Mouse (Mus musculus): Measurements from ENCODE around the gene Gm20431. TPM values are rescaled to one million over a fixed set of nuclear protein-coding genes. Genes with fewer than 3 reads are reported as not detected.

Gm20431 gene
- polyA plus RNA-seq, 1 experiment from 2014 or later, result 8.4 TPM

DNA sequence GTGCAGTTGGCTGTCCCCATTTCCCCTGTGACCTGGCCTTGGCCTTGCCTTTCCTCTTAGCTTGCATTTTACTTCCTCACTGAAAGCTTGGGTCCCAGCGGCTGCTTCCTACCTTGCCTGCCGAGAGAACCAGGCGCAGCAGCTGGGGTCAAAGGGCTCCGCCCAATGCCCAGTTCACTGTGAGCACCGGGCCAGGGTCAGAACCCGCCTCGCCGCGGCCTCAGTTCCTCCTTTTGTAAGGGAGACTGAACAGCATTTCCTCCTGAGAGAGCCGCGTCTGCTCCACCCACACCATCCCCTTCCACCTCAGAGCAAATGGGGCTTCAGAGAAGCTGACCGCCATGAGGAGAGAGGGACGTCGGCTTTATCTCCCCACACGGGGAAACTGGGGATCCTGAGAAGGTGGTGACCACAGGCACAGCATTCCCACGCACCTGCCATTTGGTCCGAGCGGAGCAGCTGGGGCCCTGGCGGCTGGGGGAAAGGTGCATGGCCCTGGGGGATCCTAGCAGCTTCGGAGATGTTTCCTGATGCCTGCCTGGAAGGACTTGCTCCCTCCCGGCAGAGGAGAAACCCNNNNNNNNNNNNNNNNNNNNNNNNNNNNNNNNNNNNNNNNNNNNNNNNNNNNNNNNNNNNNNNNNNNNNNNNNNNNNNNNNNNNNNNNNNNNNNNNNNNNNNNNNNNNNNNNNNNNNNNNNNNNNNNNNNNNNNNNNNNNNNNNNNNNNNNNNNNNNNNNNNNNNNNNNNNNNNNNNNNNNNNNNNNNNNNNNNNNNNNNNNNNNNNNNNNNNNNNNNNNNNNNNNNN, 72.3 kb downstream of the Gm20431 start:
- Histone ChIP-seq H3K27me3 (ENCODE audit: control insufficient read depth, insufficient read depth, low read length) (no peaks in the 10 kb centered on the region), H3K4me1 (replicated peaks; ENCODE audit: control insufficient read depth, insufficient read depth, low read length) (peaks cover 4% of the 10 kb centered on the region), H3K36me3 (ENCODE audit: control insufficient read depth, insufficient read depth, low read length) (no peaks in the 10 kb centered on the region), H3K9ac (ENCODE audit: low read depth, low read length) (peak overlapping the region; percentile 38), H3K9me3 (ENCODE audit: control insufficient read depth, low read length) (no peaks in the 10 kb centered on the region), H3K4me3 (ENCODE audit: low read depth, low read length) (no peak overlapping the region), H3K4me2 (replicated peaks; ENCODE audit: low read depth, low read length) (peak overlapping the region; percentile 5; the same call in 1 of the 2 replicates), H3K27ac (ENCODE audit: low read depth, low read length) (peak overlapping the region; percentile 10; the same call in 1 of the 2 replicates)
- WGBS, result 12% methylated on average over 21 of the region's 21 CpGs
- DNase-seq (ENCODE audit: low spot score) (peak; percentile 35), ATAC-seq (ENCODE audit: low FRiP score) (no peak)

DNA sequence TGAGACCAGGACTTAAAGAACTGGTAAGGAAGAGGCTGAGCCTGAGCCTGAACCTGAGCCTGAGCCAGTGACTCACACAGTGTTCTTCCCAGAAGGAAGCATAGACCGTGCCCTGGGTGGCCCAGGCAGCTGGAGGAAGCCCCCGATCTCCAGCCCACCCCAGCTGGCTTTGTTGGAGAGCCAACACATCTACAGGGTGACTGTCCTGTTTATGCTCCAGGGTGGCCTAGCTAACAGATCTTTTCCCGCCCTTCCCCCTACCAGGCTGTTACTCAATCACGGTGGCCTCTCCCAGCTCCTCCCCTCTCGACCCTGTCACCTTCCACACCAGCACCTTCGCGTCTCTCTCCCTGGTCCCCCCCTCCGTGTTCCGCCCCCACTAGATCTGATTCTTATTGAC, 74.3 kb downstream of the Gm20431 start:
- DNase-seq (ENCODE audit: low spot score) (no peak), ATAC-seq (ENCODE audit: low FRiP score) (no peak)
- H3K9ac ChIP-seq (ENCODE audit: low read depth, low read length), result no peak overlapping the region

DNA sequence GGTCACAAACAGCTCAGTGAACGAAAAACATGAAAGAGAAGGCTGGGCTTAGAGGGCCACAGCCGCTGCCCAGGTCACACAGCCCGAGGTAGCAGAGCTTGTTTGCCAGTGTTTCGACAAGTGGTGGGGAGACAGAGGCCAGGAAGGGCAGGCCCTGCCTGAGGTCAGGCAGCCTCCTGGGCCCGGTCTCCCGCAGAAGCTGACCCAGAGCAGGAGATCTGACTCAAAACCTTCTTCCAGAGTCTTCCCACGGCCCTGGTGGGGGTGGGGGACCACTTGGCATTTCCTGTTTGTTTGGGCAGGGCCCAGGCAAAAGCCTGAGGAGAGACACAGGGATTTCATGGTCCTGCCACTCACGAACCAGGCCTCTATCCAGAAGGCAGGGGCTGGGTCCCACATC, 75.3 kb downstream of the Gm20431 start:
- Histone ChIP-seq H3K9ac (ENCODE audit: low read depth, low read length) (no peak overlapping the region), H3K4me2 (replicated peaks; ENCODE audit: low read depth, low read length) (no peak overlapping the region)
- DNase-seq (ENCODE audit: low spot score), result no peak

More for the DNA sequence above, 74.3 kb downstream of the Gm20431 start:
- peaks cover 4% of the 10 kb centered on the region for H3K4me1 ChIP-seq (replicated peaks; ENCODE audit: control insufficient read depth, insufficient read depth, low read length)
- H3K36me3 ChIP-seq (ENCODE audit: control insufficient read depth, insufficient read depth, low read length), result no peaks in the 10 kb centered on the region
- H3K4me3 ChIP-seq (ENCODE audit: low read depth, low read length), result no peak overlapping the region
- no peak overlapping the region for H3K4me2 ChIP-seq (replicated peaks; ENCODE audit: low read depth, low read length)
- 21% methylated on average over 9 of the region's 9 CpGs for WGBS
- H3K9me3 ChIP-seq (ENCODE audit: control insufficient read depth, low read length), result no peaks in the 10 kb centered on the region
- H3K27me3 ChIP-seq (ENCODE audit: control insufficient read depth, insufficient read depth, low read length), result no peaks in the 10 kb centered on the region
- no peak overlapping the region for H3K27ac ChIP-seq (ENCODE audit: low read depth, low read length)

DNA sequence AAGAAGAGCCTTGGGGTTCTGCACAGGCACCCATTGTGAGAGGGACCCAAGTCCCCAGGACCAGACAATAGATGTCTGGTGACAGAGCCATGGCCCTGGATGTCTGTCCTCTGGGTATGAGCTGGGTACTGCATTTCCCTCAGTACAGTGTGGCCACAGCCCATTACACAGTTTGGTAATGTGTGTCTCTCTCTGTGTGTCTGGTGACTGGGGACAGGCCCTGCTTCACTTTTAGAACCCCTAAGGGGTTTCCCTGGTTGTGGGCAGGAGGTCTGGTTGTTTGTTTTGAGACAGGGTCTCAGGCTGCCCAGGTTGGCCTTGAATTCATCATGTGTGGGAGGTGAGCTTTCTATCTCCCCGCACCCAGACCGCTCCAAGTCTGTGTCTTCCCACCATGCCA, 76.0 kb downstream of the Gm20431 start:
- 75% methylated on average over 2 of the region's 2 CpGs for WGBS
- H3K4me1 ChIP-seq (replicated peaks; ENCODE audit: control insufficient read depth, insufficient read depth, low read length), result peaks cover 4% of the 10 kb centered on the region
- H3K27ac ChIP-seq (ENCODE audit: low read depth, low read length), result no peak overlapping the region
- H3K36me3 ChIP-seq (ENCODE audit: control insufficient read depth, insufficient read depth, low read length), result no peaks in the 10 kb centered on the region
- no peak overlapping the region for H3K9ac ChIP-seq (ENCODE audit: low read depth, low read length)
- no peak overlapping the region for H3K4me2 ChIP-seq (replicated peaks; ENCODE audit: low read depth, low read length)
- no peak overlapping the region for H3K4me3 ChIP-seq (ENCODE audit: low read depth, low read length)
- ATAC-seq (ENCODE audit: low FRiP score) (no peak), DNase-seq (ENCODE audit: low spot score) (no peak)
- H3K9me3 ChIP-seq (ENCODE audit: control insufficient read depth, low read length), result no peaks in the 10 kb centered on the region
- H3K27me3 ChIP-seq (ENCODE audit: control insufficient read depth, insufficient read depth, low read length), result no peaks in the 10 kb centered on the region

More for the DNA sequence above, 75.3 kb downstream of the Gm20431 start:
- ATAC-seq (ENCODE audit: low FRiP score), result no peak
- H3K36me3 ChIP-seq (ENCODE audit: control insufficient read depth, insufficient read depth, low read length), result no peaks in the 10 kb centered on the region
- H3K4me1 ChIP-seq (replicated peaks; ENCODE audit: control insufficient read depth, insufficient read depth, low read length), result peaks cover 4% of the 10 kb centered on the region
- H3K4me3 ChIP-seq (ENCODE audit: low read depth, low read length), result no peak overlapping the region
- H3K9me3 ChIP-seq (ENCODE audit: control insufficient read depth, low read length), result no peaks in the 10 kb centered on the region
- H3K27me3 ChIP-seq (ENCODE audit: control insufficient read depth, insufficient read depth, low read length), result no peaks in the 10 kb centered on the region
- WGBS, result 18% methylated on average over 8 of the region's 8 CpGs
- H3K27ac ChIP-seq (ENCODE audit: low read depth, low read length), result peak overlapping the region; percentile 51; the same call in 1 of the 2 replicates

DNA sequence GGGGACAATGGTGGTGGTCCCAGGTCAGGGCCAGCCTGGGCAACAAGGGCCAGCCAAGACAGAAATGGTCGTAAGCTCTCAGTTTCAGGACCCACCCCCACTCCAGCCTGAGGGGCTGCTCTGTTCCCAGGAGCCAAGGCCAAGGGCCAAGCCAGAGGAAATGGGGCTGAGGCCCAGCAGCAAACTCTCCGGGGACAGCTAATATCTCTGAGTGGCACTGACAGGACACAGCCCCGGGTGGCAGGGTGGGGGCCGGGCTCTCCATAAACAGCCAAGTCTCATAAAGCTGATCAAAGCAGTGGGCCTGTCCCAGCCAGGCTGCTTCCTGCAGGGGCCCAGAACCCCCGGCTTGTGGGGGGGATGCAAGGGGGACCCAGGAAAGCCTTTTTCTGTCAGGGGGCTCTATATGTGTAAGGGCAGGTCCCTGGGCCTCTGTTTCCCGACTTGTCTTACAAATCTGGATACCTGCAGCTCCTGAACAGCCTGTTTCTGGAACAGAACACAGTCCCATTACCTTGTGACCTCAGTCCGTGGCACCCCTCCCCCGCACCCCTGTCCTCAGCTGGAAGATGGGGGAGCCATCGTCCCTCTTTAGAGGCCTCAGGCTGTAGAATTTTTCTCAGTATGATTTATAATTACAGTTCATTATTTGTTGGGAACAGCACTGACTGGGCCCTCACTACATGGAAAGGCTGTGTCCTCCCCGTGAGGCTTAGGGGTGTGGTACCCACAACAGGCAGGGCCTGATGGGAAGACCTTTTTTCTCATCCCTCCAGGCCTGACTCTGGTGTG, 77.9 kb downstream of the Gm20431 start:
- WGBS, result 45% methylated on average over 10 of the region's 10 CpGs
- no peak overlapping the region for H3K9ac ChIP-seq (ENCODE audit: low read depth, low read length)
- H3K27ac ChIP-seq (ENCODE audit: low read depth, low read length), result no peak overlapping the region; the same call in 1 of the 2 replicates
- no peak overlapping the region for H3K4me2 ChIP-seq (replicated peaks; ENCODE audit: low read depth, low read length)
- H3K36me3 ChIP-seq (ENCODE audit: control insufficient read depth, insufficient read depth, low read length), result no peaks in the 10 kb centered on the region
- no peaks in the 10 kb centered on the region; the same call in none of the 2 replicates for H3K4me1 ChIP-seq (replicated peaks; ENCODE audit: control insufficient read depth, insufficient read depth, low read length)
- H3K9me3 ChIP-seq (ENCODE audit: control insufficient read depth, low read length), result no peaks in the 10 kb centered on the region
- DNase-seq (ENCODE audit: low spot score), result no peak
- ATAC-seq (ENCODE audit: low FRiP score), result no peak
- H3K27me3 ChIP-seq (ENCODE audit: control insufficient read depth, insufficient read depth, low read length), result no peaks in the 10 kb centered on the region
- no peak overlapping the region for H3K4me3 ChIP-seq (ENCODE audit: low read depth, low read length)

DNA sequence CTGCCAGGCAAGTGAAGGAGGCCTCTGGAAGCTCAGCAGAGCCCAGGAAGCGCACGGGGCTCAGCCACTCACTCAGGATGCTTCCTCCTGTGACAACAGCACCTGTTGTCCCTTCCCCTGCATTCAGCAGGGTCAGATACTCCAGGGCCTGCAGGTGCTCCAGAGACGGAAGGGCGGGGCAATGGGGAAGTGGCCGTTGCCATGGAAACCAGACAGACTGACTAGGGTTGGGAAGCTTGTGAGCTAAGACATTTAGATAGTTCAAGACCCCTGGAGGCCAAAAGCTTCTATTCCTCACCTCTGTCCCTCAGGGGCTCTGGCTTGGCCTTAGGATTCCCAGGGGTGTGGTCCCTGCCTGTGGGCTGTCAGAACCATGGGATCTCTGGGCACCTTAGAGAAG, 82.8 kb downstream of the Gm20431 start:
- Histone ChIP-seq H3K4me1 (replicated peaks; ENCODE audit: control insufficient read depth, insufficient read depth, low read length) (no peaks in the 10 kb centered on the region; the same call in 1 of the 2 replicates), H3K9me3 (ENCODE audit: control insufficient read depth, low read length) (no peaks in the 10 kb centered on the region), H3K36me3 (ENCODE audit: control insufficient read depth, insufficient read depth, low read length) (no peaks in the 10 kb centered on the region), H3K27ac (ENCODE audit: low read depth, low read length) (no peak overlapping the region), H3K4me3 (ENCODE audit: low read depth, low read length) (no peak overlapping the region), H3K4me2 (replicated peaks; ENCODE audit: low read depth, low read length) (no peak overlapping the region), H3K27me3 (ENCODE audit: control insufficient read depth, insufficient read depth, low read length) (no peaks in the 10 kb centered on the region), H3K9ac (ENCODE audit: low read depth, low read length) (no peak overlapping the region)
- ATAC-seq (ENCODE audit: low FRiP score) (no peak), DNase-seq (ENCODE audit: low spot score) (no peak)
- 42% methylated on average over 5 of the region's 5 CpGs for WGBS

DNA sequence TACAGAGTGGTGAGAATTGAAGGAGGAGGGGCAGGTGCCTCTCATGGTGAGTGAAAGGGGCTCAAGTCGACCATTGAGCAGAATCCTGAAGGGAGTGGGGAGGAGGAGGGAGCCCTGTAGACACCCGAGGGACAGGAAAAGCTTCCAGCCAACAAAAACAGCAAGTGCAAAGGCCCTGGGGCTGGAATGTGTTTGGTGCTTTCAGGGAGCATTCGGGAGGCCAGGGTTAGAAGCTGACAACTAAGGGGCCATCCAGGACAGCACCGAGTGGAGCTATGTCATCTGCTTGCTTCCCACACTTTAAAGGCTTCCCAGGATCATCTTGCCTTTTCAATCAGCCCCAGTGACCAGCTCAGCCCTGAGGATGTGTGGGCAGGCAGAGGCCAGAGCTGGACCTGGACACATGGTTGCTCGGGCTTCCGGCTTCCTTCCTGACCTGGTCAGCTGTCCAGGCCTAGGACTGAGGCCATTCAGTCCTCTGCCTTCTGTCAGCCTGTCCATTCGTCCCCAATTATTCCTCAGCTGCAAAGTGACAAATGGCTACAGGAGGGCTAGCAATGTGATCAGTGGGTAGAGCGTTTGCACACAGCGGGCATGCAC, 84.0 kb downstream of the Gm20431 start:
- no peak overlapping the region for H3K4me2 ChIP-seq (replicated peaks; ENCODE audit: low read depth, low read length)
- H3K27me3 ChIP-seq (ENCODE audit: control insufficient read depth, insufficient read depth, low read length), result no peaks in the 10 kb centered on the region
- no peaks in the 10 kb centered on the region for H3K36me3 ChIP-seq (ENCODE audit: control insufficient read depth, insufficient read depth, low read length)
- H3K9me3 ChIP-seq (ENCODE audit: control insufficient read depth, low read length), result no peaks in the 10 kb centered on the region
- no peak for DNase-seq (ENCODE audit: low spot score)
- H3K9ac ChIP-seq (ENCODE audit: low read depth, low read length), result no peak overlapping the region
- 75% methylated on average over 9 of the region's 9 CpGs for WGBS
- H3K4me1 ChIP-seq (replicated peaks; ENCODE audit: control insufficient read depth, insufficient read depth, low read length), result no peaks in the 10 kb centered on the region
- H3K27ac ChIP-seq (ENCODE audit: low read depth, low read length), result no peak overlapping the region
- no peak for ATAC-seq (ENCODE audit: low FRiP score)
- H3K4me3 ChIP-seq (ENCODE audit: low read depth, low read length), result no peak overlapping the region

DNA sequence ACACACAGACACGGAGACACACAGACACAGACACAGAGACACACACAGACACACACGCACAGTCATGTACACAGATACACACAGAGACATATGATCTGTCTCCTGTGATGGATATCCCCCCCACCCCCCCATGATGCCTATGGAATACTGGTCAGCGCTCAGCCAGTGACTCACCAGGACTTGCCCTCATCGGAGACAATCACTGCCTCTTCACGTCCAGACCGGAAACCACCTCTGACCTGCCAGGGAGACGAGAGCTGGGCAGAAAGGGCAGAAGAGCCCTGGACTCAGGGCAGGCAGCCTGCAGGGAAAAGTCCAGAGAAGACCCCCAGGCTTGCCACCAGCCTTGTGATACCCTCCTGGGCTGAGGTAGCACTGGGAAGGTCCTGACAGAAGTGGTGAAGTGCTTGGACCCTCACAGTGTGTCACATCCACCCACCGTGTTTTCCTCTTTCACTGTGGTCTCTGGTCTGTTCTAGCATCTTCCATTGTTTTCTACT, 85.1 kb downstream of the Gm20431 start:
- no peaks in the 10 kb centered on the region for H3K9me3 ChIP-seq (ENCODE audit: control insufficient read depth, low read length)
- H3K4me1 ChIP-seq (replicated peaks; ENCODE audit: control insufficient read depth, insufficient read depth, low read length), result no peaks in the 10 kb centered on the region
- H3K27me3 ChIP-seq (ENCODE audit: control insufficient read depth, insufficient read depth, low read length), result no peaks in the 10 kb centered on the region
- no peak overlapping the region for H3K9ac ChIP-seq (ENCODE audit: low read depth, low read length)
- no peak for DNase-seq (ENCODE audit: low spot score)
- H3K4me2 ChIP-seq (replicated peaks; ENCODE audit: low read depth, low read length), result no peak overlapping the region
- WGBS, result 79% methylated on average over 8 of the region's 8 CpGs
- H3K27ac ChIP-seq (ENCODE audit: low read depth, low read length), result no peak overlapping the region
- H3K36me3 ChIP-seq (ENCODE audit: control insufficient read depth, insufficient read depth, low read length), result no peaks in the 10 kb centered on the region
- no peak overlapping the region for H3K4me3 ChIP-seq (ENCODE audit: low read depth, low read length)
- no peak for ATAC-seq (ENCODE audit: low FRiP score)
